Mouse (Mus musculus): Measurements from ENCODE around the gene Cyp2d22. TPM values are rescaled to one million over a fixed set of nuclear protein-coding genes. Genes with fewer than 3 reads are reported as not detected.

Cyp2d22 gene
- 39.8 and 90.5 TPM in 2 replicates for polyA plus RNA-seq (2012; rRNA removed; ENCODE audit: low replicate concordance)

DNA sequence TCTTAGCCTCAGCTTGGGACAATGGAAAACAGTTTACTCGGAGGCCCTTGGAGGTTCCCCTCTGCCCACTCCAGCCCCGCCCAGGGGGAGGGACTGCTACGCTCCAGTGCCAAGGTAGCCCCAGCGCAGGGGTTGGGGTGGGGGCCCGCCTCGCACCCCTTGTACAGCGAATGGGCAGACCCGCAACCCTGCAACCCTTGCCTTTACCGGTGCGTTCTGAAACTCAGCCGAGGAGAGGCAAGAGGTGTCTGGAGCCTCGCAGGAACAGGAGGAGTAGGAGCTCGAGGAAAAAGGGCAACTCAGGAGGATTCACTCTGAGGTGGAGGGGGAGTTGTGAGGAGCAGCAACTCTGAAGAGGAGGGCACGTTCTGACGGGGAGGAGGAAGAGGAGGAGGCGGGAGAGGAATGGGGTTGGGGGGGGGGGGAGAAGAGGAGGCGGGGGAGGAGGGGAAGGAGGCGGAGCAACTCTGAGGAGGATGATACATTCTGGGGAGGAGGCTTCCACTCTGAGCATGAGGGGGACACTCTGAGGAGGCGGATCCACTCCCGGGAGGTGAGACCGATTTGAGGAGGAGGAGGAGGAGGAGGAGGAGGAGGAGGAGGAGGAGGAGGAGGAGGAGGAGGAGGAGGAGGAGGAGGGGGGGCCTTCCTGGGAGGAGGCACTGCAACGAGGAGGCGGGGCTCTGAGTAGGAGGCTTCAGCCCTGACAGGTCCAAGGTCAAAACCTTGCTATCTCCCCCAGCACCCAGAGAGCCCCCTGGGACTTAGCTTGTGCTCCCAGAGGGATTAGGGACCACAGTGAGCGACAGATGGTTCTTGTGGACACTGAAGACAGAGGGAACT, at the start of gene Cyp2d22:
TSS of gene Cyp2d22 (minus strand) at position 390 of the 843 bp plus-strand sequence.

DNA sequence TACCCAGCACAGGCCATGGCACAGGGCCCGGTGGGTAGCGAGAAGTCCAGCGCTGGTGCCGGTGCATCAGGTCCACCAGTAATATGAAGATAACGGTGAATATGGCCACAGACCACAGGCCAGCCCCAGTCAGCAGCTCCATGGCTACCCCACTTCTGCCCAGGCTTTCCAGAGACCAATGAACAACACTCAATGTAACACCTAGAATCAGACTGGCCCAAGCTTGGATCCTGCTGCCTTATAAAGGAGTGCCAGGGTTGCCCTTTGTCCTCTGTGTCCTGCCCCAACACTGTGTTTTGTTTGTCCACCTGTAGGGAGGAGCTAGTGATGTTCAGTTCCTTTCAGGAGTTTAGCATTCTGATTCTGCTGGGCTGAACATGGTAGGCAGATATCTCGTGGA, 26.9 kb upstream of the Cyp2d22 start, which contains the start of gene Cyp2d10:
TSS of gene Cyp2d10 (minus strand) at position 215 of the 400 bp plus-strand sequence.

DNA sequence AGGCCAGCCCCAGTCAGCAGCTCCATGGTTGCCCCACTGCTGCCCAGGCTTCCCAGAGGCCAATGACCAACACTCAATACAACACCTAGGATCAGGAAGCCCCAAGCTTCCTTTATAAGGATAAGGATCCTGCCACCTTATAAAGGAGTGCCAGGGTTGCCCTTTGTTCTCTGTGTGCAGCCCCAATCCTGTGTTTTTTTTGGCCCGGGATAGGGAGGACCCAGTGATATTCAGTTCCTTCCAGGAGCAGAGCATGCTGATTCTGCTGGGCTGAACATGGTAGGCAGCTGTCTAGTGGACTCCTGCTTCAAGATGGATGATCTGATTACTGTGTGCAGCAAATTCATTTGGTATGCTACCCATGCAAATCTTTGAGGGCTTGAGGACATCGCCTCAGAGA, 13.9 kb upstream of the Cyp2d22 start, which contains the start of gene Cyp2d11:
TSS of gene Cyp2d11 (minus strand) at position 101 of the 400 bp plus-strand sequence.

DNA sequence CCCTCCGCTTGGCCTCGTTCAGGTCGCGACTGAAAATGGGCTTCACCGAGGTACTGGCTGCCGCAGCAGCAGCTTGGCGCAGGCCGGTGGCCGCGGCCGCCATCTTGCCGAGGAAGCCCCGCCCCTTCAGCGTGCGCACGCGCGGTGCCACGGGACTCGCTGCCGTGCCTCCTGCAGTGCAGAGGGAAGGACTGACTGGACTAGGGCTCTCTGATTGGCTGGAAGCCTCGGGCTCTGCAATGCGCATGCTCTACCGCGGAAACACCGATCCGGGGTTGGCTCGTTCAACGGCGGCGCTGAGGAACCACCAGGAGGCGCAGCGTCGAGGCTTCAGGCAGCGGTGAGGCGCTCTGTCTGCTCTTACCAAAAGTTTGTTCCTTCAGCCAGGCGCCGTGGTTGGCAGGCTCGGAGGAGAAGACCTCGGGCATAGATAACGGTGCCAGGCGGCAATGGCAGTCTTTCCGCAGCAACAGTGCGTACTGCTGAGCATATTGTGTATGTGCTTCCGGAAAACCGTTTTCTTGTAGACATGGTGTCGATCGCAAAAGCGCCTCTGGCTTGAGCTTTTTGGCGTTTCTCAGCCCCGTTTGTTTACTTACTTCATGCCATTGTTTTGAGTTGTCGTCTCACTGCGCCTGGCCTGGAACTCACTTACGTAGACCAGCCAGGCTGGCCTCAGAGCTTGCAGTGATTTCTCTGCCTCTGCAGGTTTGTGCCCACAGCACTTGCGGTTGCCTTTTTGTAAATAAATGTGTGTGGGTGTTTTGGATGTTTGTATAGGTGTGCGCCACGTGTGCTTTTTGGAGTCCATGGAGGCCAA, 25.7 kb downstream of the Cyp2d22 start, which contains the start of gene Ndufa6:
TSS of gene Ndufa6 (minus strand) at position 197 of the 820 bp plus-strand sequence.

DNA sequence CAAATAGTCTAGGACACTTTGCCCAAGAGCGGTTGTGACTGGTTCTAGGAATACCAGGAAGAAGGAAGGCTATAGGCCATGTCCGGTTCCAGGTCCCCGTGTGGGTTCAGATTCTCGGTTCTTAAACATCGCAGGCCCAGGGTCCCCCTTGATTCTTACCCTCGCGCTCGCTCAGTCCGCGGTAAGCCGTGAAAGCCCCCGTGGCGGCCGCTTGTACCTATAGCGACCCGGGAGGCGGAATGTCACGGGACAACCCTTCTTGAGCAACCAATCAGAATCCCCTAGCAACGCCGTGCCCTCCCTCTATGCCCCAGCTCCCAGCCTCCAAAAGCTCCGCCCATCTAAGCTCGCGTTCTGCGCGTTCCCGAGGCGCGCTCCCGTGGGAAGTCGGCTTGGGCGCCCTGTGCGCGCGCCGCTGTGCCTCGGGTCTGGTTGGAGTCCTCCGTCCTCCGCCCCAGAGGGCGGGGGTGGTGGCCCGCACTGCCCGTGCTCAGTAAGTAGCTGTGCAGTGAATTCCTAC, 41.4 kb downstream of the Cyp2d22 start, which contains the start of the genes Naga, Pheta2 and Smdt1:
TSS of gene Naga (minus strand) at position 333 of the 520 bp plus-strand sequence.
TSS of gene Pheta2 (plus strand) at position 350 of the 520 bp plus-strand sequence.
TSS of gene Smdt1 (plus strand) at position 367 of the 520 bp plus-strand sequence.

Other genes starting within 250 kb of the Cyp2d22 start
- gene Srebf2, start 233.1 kb downstream of the Cyp2d22 start, polyA plus RNA-seq (2012; rRNA removed; ENCODE audit: low replicate concordance), result 145 and 243 TPM in 2 replicates
- gene Shisa8, start 167.4 kb downstream of the Cyp2d22 start, polyA plus RNA-seq (2012; rRNA removed; ENCODE audit: low replicate concordance), result 0.23 and 2.7 TPM in 2 replicates
- 1.4 and 7.1 TPM in 2 replicates for gene Tnfrsf13c, start 155.9 kb downstream of the Cyp2d22 start, polyA plus RNA-seq (2012; rRNA removed; ENCODE audit: low replicate concordance)
- gene Cenpm, start 135.5 kb downstream of the Cyp2d22 start, polyA plus RNA-seq (2012; rRNA removed; ENCODE audit: low replicate concordance), result 11.1 and 14.1 TPM in 2 replicates
- gene 1500009C09Rik, start 127.9 kb downstream of the Cyp2d22 start, polyA plus RNA-seq (2012; rRNA removed; ENCODE audit: low replicate concordance), result 0.14 and 0.22 TPM in 2 replicates
- gene Sept3, start 105.4 kb downstream of the Cyp2d22 start, polyA plus RNA-seq (2012; rRNA removed; ENCODE audit: low replicate concordance), result 0.14 and 0.89 TPM in 2 replicates
- gene Wbp2nl, start 81.3 kb downstream of the Cyp2d22 start, polyA plus RNA-seq (2012; rRNA removed; ENCODE audit: low replicate concordance), result not detected in 2 replicates
- 167 and 184 TPM in 2 replicates for gene Naga, start 41.3 kb downstream of the Cyp2d22 start, polyA plus RNA-seq (2012; rRNA removed; ENCODE audit: low replicate concordance)
- 0.23 and 0.47 TPM in 2 replicates for gene Pheta2, start 41.3 kb downstream of the Cyp2d22 start, polyA plus RNA-seq (2012; rRNA removed; ENCODE audit: low replicate concordance)
- gene Smdt1, start 41.3 kb downstream of the Cyp2d22 start, polyA plus RNA-seq (2012; rRNA removed; ENCODE audit: low replicate concordance), result 197 and 404 TPM in 2 replicates
- 166 and 221 TPM in 2 replicates for gene Ndufa6, start 25.9 kb downstream of the Cyp2d22 start, polyA plus RNA-seq (2012; rRNA removed; ENCODE audit: low replicate concordance)
- not detected in 2 replicates for gene Cyp2d11, start 13.8 kb upstream of the Cyp2d22 start, polyA plus RNA-seq (2012; rRNA removed; ENCODE audit: low replicate concordance)
- 3.5 TPM in 1 of 2 replicates, not detected in the other for gene Cyp2d10, start 26.9 kb upstream of the Cyp2d22 start, polyA plus RNA-seq (2012; rRNA removed; ENCODE audit: low replicate concordance)
- gene Cyp2d9, start 53.2 kb upstream of the Cyp2d22 start, polyA plus RNA-seq (2012; rRNA removed; ENCODE audit: low replicate concordance), result 0.82 TPM in 1 of 2 replicates, not detected in the other
- gene Cyp2d12, start 174.8 kb upstream of the Cyp2d22 start, polyA plus RNA-seq (2012; rRNA removed; ENCODE audit: low replicate concordance), result not detected in 2 replicates
- gene Cyp2d34, start 240.7 kb upstream of the Cyp2d22 start, polyA plus RNA-seq (2012; rRNA removed; ENCODE audit: low replicate concordance), result 0.16 TPM in 1 of 2 replicates, not detected in the other

All from duodenum, adult 2 months (tissue).